Mouse (Mus musculus): ENCODE measurements around the gene Dusp3. TPM values are rescaled to one million over a fixed set of nuclear protein-coding genes. Genes with fewer than 3 reads are reported as not detected.

Gene Dusp3
- total and polyA plus RNA-seq, 2 experiments from 2014 or later: 36.3 to 44.1 TPM

GRCm38 (mm10) chr11:101926951-101927589, 59.7 kb downstream of the Dusp3 start:
- no peak overlapping the region for H3K9ac ChIP-seq (replicated peaks; ENCODE audit: low read length, poor library complexity, severe bottlenecking)
- H3K4me3 ChIP-seq (ENCODE audit: low read depth, low read length): no peak overlapping the region
- DNase-seq (ENCODE audit: low spot score): no peak
- H3K4me1 ChIP-seq (ENCODE audit: insufficient read depth, low read length): no peaks in the 10 kb centered on the region
- WGBS: 86% methylated on average over 10 of the region's 10 CpGs
- no peak for ATAC-seq (ENCODE audit: low FRiP score)
- H3K27me3 ChIP-seq (ENCODE audit: insufficient read depth, low read length): no peaks in the 10 kb centered on the region
- no peaks in the 10 kb centered on the region for H3K36me3 ChIP-seq (ENCODE audit: insufficient read depth, low read length)
- no peak for TF ChIP-seq CTCF (IDR thresholded peaks at IDR 0.05)
- no peak overlapping the region for H3K4me2 ChIP-seq (ENCODE audit: low read depth, low read length, poor library complexity, severe bottlenecking)
- no peak overlapping the region for H3K27ac ChIP-seq (ENCODE audit: low read depth, low read length)
- no peaks in the 10 kb centered on the region for H3K9me3 ChIP-seq (ENCODE audit: low read length)

- 67% methylated on average over 6 of the region's 6 CpGs for WGBS
- H3K4me1 ChIP-seq (ENCODE audit: insufficient read depth, low read length): no peaks in the 10 kb centered on the region
- H3K4me2 ChIP-seq (ENCODE audit: low read depth, low read length, poor library complexity, severe bottlenecking): no peak overlapping the region
- H3K9ac ChIP-seq (replicated peaks; ENCODE audit: low read length, poor library complexity, severe bottlenecking): no peak overlapping the region
- H3K4me3 ChIP-seq (ENCODE audit: low read depth, low read length): no peak overlapping the region
- no peak for ATAC-seq (ENCODE audit: low FRiP score)
- no peak overlapping the region for H3K27ac ChIP-seq (ENCODE audit: low read depth, low read length)
- no peaks in the 10 kb centered on the region for H3K27me3 ChIP-seq (ENCODE audit: insufficient read depth, low read length)
- no peak for DNase-seq (ENCODE audit: low spot score)
- TF ChIP-seq CTCF (IDR thresholded peaks at IDR 0.05): no peak
- no peaks in the 10 kb centered on the region for H3K9me3 ChIP-seq (ENCODE audit: low read length)
- H3K36me3 ChIP-seq (ENCODE audit: insufficient read depth, low read length): no peaks in the 10 kb centered on the region
Measured at GRCm38 (mm10) chr11:101925636-101926035, 61.2 kb downstream of the Dusp3 start.

- H3K27ac ChIP-seq (ENCODE audit: low read depth, low read length): no peak overlapping the region
- DNase-seq (ENCODE audit: low spot score) (no peak), ATAC-seq (ENCODE audit: low FRiP score) (no peak)
- no peak overlapping the region for H3K4me2 ChIP-seq (ENCODE audit: low read depth, low read length, poor library complexity, severe bottlenecking)
- H3K27me3 ChIP-seq (ENCODE audit: insufficient read depth, low read length): no peaks in the 10 kb centered on the region
- no peak for TF ChIP-seq CTCF (IDR thresholded peaks at IDR 0.05)
- no peaks in the 10 kb centered on the region for H3K9me3 ChIP-seq (ENCODE audit: low read length)
- H3K4me1 ChIP-seq (ENCODE audit: insufficient read depth, low read length): no peaks in the 10 kb centered on the region
- WGBS: 80% methylated on average over 15 of the region's 19 CpGs
- H3K4me3 ChIP-seq (ENCODE audit: low read depth, low read length): no peak overlapping the region
- no peaks in the 10 kb centered on the region for H3K36me3 ChIP-seq (ENCODE audit: insufficient read depth, low read length)
- no peak overlapping the region for H3K9ac ChIP-seq (replicated peaks; ENCODE audit: low read length, poor library complexity, severe bottlenecking)
Measured at GRCm38 (mm10) chr11:101924441-101924976, 62.3 kb downstream of the Dusp3 start.

- no peak for TF ChIP-seq CTCF (IDR thresholded peaks at IDR 0.05)
- no peaks in the 10 kb centered on the region for H3K27me3 ChIP-seq (ENCODE audit: insufficient read depth, low read length)
- H3K36me3 ChIP-seq (ENCODE audit: insufficient read depth, low read length): no peaks in the 10 kb centered on the region
- H3K27ac ChIP-seq (ENCODE audit: low read depth, low read length): no peak overlapping the region
- H3K4me3 ChIP-seq (ENCODE audit: low read depth, low read length): no peak overlapping the region
- DNase-seq (ENCODE audit: low spot score) (no peak), ATAC-seq (ENCODE audit: low FRiP score) (no peak)
- H3K9me3 ChIP-seq (ENCODE audit: low read length): no peaks in the 10 kb centered on the region
- no peaks in the 10 kb centered on the region for H3K4me1 ChIP-seq (ENCODE audit: insufficient read depth, low read length)
- WGBS: 83% methylated on average over 6 of the region's 6 CpGs
- no peak overlapping the region for H3K4me2 ChIP-seq (ENCODE audit: low read depth, low read length, poor library complexity, severe bottlenecking)
- H3K9ac ChIP-seq (replicated peaks; ENCODE audit: low read length, poor library complexity, severe bottlenecking): no peak overlapping the region
Measured at GRCm38 (mm10) chr11:101923988-101924387, 62.8 kb downstream of the Dusp3 start.

GRCm38 (mm10) chr11:101921361-101921952, 65.4 kb downstream of the Dusp3 start:
- 79% methylated on average over 12 of the region's 12 CpGs for WGBS
- Histone ChIP-seq H3K27ac (ENCODE audit: low read depth, low read length) (no peak overlapping the region), H3K9me3 (ENCODE audit: low read length) (no peaks in the 10 kb centered on the region), H3K4me2 (ENCODE audit: low read depth, low read length, poor library complexity, severe bottlenecking) (no peak overlapping the region), H3K4me3 (ENCODE audit: low read depth, low read length) (no peak overlapping the region), H3K36me3 (ENCODE audit: insufficient read depth, low read length) (no peaks in the 10 kb centered on the region), H3K4me1 (ENCODE audit: insufficient read depth, low read length) (no peaks in the 10 kb centered on the region), H3K9ac (replicated peaks; ENCODE audit: low read length, poor library complexity, severe bottlenecking) (no peak overlapping the region), H3K27me3 (ENCODE audit: insufficient read depth, low read length) (peaks cover 17% of the 10 kb centered on the region)
- TF ChIP-seq CTCF (IDR thresholded peaks at IDR 0.05): no peak
- ATAC-seq (ENCODE audit: low FRiP score) (no peak), DNase-seq (ENCODE audit: low spot score) (peak; percentile 34)

Other genes starting within 250 kb of the Dusp3 start
- 25.6 and 30.4 TPM in 2 replicates for gene Etv4, start 201.6 kb downstream of the Dusp3 start, total RNA-seq (2014; rRNA removed)
- gene Etv4, start 201.6 kb downstream of the Dusp3 start, polyA plus RNA-seq (2015; fragmentation: Nextera tagmentation; extraction: Ambion mirVana): 18.4 and 18.5 TPM in 2 replicates
- 0.66 and 1.0 TPM in 2 replicates for gene Meox1, start 92.6 kb downstream of the Dusp3 start, total RNA-seq (2014; rRNA removed)
- 0.83 and 1.2 TPM in 2 replicates for gene Meox1, start 92.6 kb downstream of the Dusp3 start, polyA plus RNA-seq (2015; fragmentation: Nextera tagmentation; extraction: Ambion mirVana)
- gene Sost, start 20.0 kb downstream of the Dusp3 start, total RNA-seq (2014; rRNA removed): 0.11 TPM in 1 of 2 replicates, not detected in the other
- 0.12 TPM in 1 of 2 replicates, not detected in the other for gene Sost, start 20.0 kb downstream of the Dusp3 start, polyA plus RNA-seq (2015; fragmentation: Nextera tagmentation; extraction: Ambion mirVana)
- gene Cfap97d1, start 2.7 kb downstream of the Dusp3 start, total RNA-seq (2014; rRNA removed): not detected in 2 replicates
- not detected in 2 replicates for gene Cfap97d1, start 2.7 kb downstream of the Dusp3 start, polyA plus RNA-seq (2015; fragmentation: Nextera tagmentation; extraction: Ambion mirVana)
- gene Mpp3, start 41.4 kb upstream of the Dusp3 start, total RNA-seq (2014; rRNA removed): 68.2 and 71.9 TPM in 2 replicates
- gene Mpp3, start 41.4 kb upstream of the Dusp3 start, polyA plus RNA-seq (2015; fragmentation: Nextera tagmentation; extraction: Ambion mirVana): 53.9 and 54.7 TPM in 2 replicates
- gene Cd300lg, start 54.5 kb upstream of the Dusp3 start, total RNA-seq (2014; rRNA removed): 0.14 TPM in 1 of 2 replicates, not detected in the other
- 0.25 TPM in 2 replicates for gene Cd300lg, start 54.5 kb upstream of the Dusp3 start, polyA plus RNA-seq (2015; fragmentation: Nextera tagmentation; extraction: Ambion mirVana)
- 59.1 and 68.4 TPM in 2 replicates for gene Mpp2, start 101.5 kb upstream of the Dusp3 start, total RNA-seq (2014; rRNA removed)
- 33.9 and 40.7 TPM in 2 replicates for gene Mpp2, start 101.5 kb upstream of the Dusp3 start, polyA plus RNA-seq (2015; fragmentation: Nextera tagmentation; extraction: Ambion mirVana)
- gene Ppy, start 114.3 kb upstream of the Dusp3 start, total RNA-seq (2014; rRNA removed): not detected in 2 replicates
- not detected in 2 replicates for gene Ppy, start 114.3 kb upstream of the Dusp3 start, polyA plus RNA-seq (2015; fragmentation: Nextera tagmentation; extraction: Ambion mirVana)
- gene Pyy, start 120.8 kb upstream of the Dusp3 start, total RNA-seq (2014; rRNA removed): not detected in 2 replicates
- not detected in 2 replicates for gene Pyy, start 120.8 kb upstream of the Dusp3 start, polyA plus RNA-seq (2015; fragmentation: Nextera tagmentation; extraction: Ambion mirVana)
- gene Nags, start 158.5 kb upstream of the Dusp3 start, total RNA-seq (2014; rRNA removed): 0.14 and 0.16 TPM in 2 replicates
- 0.09 and 0.11 TPM in 2 replicates for gene Nags, start 158.5 kb upstream of the Dusp3 start, polyA plus RNA-seq (2015; fragmentation: Nextera tagmentation; extraction: Ambion mirVana)
- 35.2 and 41.1 TPM in 2 replicates for gene Tmem101, start 169.4 kb upstream of the Dusp3 start, total RNA-seq (2014; rRNA removed)
- gene Tmem101, start 169.4 kb upstream of the Dusp3 start, polyA plus RNA-seq (2015; fragmentation: Nextera tagmentation; extraction: Ambion mirVana): 42.4 and 44.4 TPM in 2 replicates
- 77.7 and 86.2 TPM in 2 replicates for gene Lsm12, start 198.3 kb upstream of the Dusp3 start, total RNA-seq (2014; rRNA removed)
- gene Lsm12, start 198.3 kb upstream of the Dusp3 start, polyA plus RNA-seq (2015; fragmentation: Nextera tagmentation; extraction: Ambion mirVana): 130 and 147 TPM in 2 replicates
- 43.1 and 68.5 TPM in 2 replicates for gene G6pc3, start 202.6 kb upstream of the Dusp3 start, total RNA-seq (2014; rRNA removed)
- 42.0 and 48.7 TPM in 2 replicates for gene G6pc3, start 202.6 kb upstream of the Dusp3 start, polyA plus RNA-seq (2015; fragmentation: Nextera tagmentation; extraction: Ambion mirVana)
- 183 and 263 TPM in 2 replicates for gene Hdac5, start 243.2 kb upstream of the Dusp3 start, total RNA-seq (2014; rRNA removed)
- gene Hdac5, start 243.2 kb upstream of the Dusp3 start, polyA plus RNA-seq (2015; fragmentation: Nextera tagmentation; extraction: Ambion mirVana): 61.9 and 65.9 TPM in 2 replicates

Data from midbrain, postnatal 0 days (tissue).